Mouse (Mus musculus) urinary bladder, postnatal 36 days (tissue): ENCODE results near the gene Prdm16.

Source experiments
- DNase-seq, 2 experiments: peaks; one replicate each; pipeline ENCODE4 v3.0.0; 2022; ENCODE audit warnings: low spot score in 2 of 2, mixed read lengths in 1 of 2

Prdm16 gene

DNA sequence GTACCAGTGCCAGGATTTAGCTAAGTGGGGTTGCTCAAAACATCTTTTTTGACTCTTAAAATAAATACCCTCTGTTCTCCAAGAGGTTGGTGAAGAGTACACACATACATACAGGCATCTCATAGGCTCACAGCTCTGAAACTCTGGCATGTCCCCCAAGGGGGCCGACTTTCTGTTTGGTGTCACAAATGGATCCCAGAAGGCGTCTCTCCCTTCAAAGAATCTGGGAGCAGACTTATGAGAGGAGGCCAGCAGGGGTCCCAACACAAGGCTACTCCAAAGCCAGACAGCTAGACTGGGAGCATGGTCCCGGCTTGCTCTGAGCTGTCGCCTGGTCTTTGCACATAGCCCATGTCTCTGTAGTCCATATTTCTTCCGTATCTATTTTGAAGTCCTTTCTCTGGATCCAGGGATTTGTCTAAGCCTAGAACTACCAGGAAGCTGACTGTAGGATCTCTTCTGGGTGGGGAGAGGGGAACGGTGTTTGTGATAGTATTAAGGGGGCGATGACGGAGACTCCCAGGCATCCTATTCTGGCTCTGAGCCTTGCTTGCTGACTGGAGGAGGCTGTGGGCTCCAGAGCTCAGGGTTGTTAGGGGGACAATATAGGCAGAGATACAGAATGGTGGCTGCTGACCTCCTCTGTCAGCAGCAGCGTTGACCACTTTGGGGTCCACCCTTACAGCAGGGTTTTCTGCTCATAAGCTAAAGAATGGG, 156.0 kb downstream of the Prdm16 start:
- no peak for DNase-seq

DNA sequence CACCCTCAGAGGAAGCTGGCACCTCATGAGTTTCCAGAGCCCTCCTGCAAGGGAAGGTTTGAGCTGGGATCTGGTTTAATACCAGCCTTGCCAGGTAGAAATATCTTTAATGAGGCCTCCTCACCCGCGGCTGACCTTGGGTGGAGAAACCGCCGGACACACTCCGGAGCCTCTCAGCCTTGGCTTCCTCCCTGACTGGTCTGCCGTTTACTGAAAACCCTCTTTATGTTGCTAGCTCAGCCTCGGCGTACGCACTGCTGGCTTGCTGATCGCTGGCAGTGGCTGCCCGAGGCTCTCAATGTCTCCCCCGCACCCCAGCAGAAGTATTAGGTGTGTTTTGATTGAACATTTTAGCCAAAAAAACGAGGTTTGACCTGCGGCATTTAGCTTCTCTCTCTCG, 156.5 kb downstream of the Prdm16 start:
- no peak for DNase-seq

DNA sequence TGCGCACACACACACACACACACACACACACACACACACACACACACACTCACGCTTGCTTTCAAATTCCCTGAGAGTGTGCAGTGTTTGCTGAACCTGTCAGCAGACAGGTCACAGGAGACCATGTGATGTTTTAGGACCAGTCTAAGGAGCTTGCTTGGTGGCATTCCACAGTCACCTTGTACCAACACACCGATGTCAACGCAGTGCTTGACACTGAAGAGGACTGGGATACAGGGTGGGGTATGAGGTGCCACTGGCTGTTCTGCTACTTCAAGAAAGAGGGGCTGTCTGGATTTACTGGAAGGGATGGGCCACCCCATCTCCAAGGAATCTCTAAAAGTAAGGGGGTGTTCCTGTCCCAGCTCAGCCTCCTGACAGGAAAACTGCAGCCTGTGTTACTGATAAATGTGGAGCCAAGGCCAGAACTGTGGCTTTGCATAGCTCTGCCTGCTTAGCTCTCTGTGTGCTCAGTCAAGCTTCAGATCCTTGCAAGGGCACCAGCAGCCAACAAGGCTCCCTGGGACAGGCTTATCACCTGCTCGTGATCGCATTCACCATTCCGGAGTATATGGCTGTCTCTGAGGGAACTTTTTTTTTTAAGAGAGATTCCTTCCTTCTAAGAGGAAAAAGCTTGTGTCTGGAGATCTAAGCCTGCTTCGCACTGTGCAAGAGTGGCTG, 157.6 kb downstream of the Prdm16 start:
- DNase-seq, result peak; percentile 26 to 33

DNA sequence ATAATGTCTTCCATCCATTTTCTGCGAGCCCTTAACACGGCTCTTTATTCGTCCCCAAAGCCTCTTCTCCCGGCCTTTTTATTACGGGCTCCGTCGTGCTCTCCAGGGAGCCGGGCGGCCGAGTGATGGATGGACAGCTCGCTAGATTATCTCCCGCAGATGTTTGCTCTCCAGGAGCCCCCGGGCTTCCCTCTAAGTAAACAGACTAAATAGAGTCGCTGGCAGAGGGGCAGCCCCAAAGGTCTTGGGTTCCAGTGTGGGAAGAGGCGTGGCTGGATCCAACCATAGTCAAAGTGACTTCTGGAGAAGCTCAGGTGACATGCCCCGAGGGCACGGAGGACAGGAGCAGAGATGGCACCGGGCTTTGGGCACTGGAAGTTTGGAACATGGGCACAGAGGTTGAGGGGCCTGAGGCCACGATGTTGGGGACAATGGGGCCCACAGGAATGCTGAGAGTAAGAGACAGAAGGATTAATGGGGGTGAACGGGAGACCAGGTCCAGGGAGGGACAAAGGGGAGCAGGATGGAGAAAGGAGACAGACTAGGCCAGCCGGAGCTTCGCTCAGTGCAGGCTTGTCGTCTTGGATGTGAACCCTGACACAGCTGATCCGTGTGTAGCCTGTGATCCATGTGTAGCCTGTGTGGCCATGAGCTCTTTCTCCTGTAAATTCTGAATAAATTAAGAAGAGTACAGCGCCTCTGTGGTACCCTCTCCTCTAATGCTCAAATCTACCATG, 162.9 kb downstream of the Prdm16 start:
- DNase-seq, result no peak

DNA sequence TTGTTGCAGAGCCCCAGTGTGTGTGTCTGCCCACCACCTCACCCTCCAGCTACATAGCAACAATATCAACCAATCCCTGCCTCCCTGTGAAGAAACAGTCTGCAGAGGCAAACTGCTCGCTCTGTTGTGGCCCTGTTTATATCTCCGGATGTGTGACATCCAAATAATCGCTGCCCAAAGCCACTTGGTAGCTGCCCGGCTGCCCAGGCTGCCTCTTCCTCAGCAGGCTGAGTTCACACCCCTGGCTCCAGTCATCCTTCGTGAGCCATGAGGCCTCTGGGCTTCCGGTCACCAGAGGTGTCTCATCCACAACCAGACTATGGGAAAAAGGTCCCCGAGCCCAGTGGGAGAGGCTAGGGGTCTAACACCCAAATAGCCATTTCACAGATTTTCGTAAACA, 164.1 kb downstream of the Prdm16 start:
- no peak for DNase-seq

DNA sequence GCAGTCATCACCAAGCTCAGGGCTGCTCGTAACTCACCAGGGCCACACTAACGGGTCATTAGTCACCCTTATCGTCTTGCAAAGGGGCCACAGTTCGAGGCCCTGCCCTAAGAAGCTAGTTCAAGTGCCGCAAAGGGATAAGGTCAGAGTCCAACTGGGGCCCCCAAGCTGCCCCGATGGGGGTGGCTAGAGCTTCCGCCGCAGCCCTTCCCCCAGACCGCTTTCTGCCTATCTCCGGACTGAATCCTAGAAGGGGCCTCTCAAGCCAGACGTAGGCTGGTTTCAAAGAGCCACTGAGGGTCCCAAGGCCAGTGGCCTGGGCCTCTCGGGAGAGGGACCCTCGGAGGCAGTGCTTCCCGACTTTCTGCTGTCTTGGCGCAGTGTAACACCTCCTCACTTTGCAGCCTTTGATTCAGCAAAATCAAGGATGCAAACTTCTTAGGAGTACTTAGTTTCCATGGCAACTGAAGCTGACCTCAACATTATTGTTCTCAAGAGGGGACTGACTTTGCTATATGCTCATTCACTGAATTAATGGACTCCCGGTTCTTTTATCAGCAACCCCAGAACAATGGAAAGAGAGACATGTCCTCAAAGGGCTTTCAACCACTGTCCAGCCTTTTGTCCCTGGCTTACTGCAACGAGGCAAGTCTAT, 165.1 kb downstream of the Prdm16 start:
- no peak for DNase-seq

DNA sequence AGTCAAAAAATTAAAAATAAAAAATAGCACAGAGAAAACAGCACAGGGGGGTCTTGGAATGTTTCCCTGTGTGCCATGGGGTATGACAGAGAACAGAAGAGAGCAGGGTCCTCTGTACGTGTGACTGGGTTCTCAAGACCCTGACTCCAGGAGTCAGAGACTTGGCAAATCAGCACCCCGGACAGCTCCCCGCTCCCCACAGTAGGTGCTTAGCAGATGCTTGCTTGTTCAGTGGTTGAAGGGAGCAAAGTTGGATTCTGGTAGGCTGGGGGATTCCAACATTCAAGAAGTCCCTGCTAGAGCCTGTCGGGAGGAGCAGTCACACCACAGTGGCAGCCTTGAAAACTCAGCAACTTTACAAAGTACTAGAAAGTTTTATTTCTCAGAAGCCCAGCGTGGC, 170.4 kb downstream of the Prdm16 start:
- DNase-seq, result no peak

DNA sequence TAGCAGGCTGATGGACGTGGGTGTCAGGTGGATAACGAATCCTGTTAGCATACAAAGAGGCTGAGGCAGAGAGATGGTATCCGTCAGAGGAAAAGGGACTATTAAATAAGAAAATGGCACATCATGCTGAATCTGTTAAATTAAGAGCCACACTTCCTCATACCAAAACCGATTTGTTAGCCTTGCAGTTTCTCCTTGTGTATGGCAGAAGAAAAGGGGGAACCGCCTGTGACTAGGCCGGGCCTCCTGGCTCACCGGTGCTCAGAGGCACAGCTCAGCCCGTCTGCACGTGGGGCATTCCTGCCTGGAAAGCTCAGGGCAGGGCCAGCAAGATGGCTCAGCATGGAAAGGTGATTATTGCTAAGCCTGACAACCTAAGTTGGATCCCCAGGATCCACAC, 171.6 kb downstream of the Prdm16 start:
- no peak for DNase-seq

DNA sequence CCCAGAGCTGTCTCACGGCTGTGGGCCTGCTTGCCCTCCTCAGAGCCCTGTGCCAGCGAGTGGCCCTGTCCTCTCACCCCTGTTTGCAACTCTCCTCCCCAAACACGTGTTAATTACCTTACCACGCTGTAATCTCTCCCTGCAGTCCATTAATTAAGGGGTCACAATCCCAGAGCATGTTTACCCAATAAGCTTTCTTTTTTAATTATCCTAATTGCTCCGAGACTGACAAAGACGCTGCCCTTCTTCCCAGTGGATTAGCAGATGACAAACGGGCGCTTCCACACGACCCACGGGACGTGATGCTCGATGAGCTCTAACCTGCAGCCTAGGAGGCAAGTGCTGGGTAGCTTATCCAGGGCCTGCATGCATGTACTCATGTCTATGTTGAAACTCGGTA, 176.7 kb downstream of the Prdm16 start:
- no peak for DNase-seq

DNA sequence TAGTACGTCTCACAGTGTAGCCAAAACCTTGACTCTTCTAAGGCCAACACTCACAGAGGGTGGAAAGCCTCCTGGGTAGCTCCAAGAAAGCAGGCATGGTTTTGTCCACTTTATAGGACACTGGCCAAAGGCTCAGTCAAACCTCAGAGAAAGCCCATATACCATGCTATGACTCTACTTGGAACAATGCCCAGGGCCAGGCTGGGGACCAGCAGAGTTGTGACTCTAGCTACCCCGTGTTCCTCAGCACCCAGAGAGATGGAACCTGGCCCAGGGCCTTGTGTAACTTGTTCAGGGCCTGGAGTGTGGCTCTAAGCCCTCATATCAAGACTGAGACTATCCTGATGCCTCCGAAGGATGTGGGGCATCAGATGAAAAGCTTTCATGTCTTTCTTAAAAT, 178.9 kb downstream of the Prdm16 start:
- DNase-seq, result peak in 1 of 2 experiments; percentile 16

DNA sequence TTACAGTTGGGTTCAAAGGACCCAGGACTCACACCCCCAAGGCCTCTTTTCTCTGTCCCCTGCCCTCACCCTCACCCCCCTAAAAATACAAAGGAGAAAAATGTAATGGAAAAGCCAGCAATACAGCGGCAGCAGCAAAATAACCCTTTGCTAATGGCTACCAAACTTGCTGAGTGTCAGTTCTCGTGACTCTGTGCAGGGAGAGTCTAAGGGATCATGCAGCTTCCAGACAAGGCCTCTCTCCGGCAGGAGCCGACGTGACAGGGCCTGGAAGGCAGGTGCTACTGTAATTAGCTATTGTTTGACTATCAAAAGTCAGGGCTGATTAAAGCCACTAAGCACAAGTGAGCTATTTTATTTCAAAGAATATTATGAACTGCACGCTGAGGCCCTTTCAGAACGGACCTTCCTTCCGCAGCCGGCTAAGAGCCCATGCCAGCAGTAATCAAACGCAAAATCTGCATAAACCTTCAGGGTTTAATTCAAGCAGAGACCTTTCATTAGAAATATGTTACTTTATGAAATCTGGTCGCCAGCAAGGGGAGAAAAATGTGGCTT, 180.3 kb downstream of the Prdm16 start:
- no peak for DNase-seq

DNA sequence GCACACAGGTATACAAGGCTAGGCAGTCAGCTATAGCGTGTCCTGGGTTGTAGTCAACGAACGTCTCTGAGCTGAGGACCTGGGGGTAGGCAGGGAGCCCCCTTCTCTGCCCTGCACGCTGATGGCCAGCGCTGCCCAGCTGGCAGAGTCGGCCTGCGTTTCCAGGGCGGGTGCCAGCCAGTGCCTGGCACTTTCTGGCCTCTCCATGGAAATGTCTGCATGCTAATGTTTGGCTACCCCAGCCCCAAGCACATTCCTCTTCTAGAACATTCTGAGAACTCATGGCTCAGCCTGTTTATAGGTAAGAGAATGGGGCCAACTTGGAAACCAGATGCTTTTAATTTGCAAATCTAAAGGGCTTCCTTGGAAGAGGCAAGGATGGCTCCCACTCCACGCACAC, 186.2 kb downstream of the Prdm16 start:
- DNase-seq, result no peak

DNA sequence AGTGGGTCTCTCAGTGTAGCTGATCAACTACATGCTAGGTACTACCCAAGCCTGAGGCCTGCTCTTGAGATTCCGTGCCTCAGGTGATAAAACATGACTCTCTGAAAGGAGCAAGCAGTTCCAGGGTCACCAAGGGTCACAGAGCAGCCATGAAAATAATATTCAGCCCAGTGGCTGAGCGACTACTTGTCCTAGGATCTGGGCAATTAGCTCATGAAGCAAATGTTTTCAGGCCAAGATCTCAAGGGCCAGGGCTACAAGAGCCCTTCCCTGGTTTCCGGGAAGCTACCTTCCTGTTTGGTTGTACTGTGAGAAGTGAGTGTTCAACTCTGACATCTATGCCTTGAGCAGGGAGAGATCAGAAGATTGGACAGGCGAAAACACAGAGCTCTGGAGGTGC, 186.6 kb downstream of the Prdm16 start:
- DNase-seq, result no peak

DNA sequence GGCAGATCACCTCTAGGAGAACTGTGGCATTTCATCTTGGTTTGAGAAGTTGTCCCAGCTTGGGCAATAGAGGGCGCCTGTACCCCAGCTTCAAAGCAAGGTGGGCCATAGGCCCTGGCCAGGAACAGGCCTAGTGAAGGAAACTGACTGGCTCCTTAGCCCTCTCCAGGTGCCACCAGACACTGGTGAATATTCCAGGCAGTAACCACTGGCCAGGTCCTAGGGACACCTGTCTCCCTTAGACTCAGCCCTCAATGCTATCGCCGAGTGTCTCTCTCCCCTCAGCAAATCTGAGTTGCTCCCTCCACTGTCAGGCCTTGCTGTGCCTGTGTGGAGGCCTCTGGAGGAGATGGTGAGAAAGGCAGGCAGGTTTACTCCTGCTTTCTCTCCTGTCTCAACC, 187.3 kb downstream of the Prdm16 start:
- peak; percentile 42 to 50 for DNase-seq

DNA sequence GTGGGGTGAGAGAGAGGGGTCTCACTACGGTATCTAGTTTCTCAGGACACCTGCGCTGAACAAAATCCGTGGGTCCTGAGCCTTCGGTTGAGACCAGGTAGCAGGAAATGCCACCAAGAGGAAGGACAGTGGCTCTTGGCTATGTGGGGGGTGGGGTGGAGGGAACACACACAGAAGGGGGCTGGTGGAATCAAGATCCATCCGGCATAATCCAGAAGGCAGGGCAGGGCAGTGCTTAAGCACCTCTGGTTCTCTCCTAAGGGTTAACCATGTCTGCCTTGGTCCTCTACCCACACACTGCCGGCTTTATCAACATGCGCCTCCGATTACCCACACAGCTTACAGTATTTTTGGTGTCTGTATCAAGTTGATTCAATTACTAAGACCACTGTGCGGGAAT, 191.0 kb downstream of the Prdm16 start:
- DNase-seq, result no peak

DNA sequence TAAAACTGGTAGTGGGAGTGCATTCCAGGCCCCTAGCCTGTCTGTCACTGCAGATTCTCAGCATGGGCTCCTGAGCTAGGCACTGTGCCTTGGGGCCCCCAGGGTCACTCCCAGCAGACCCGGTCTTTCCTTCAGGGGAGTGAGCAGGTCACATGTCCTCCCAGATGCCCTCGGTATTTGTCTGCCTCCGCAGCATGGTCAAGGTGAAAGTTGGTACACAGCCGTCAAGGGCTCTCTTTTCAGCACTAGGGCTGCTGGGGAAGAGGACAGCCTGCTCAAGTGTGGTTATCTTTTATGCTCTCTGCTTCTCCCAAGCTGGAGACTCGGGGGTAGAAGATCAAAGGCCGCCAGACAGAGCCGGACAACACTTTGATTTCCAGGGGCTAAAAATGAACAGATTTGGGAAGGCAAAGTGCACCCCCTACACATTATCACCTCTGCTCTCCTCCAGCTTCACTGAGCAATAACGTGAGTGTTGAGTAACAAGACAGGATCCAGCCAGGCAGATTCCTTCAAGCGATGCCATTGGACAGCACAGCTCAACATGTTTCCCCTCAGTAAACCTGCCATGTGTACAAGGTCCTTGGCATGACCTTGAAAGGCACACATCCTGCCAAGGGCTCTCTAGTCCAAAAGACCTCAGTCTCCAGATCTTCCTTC, 193.9 kb downstream of the Prdm16 start:
- no peak for DNase-seq

DNA sequence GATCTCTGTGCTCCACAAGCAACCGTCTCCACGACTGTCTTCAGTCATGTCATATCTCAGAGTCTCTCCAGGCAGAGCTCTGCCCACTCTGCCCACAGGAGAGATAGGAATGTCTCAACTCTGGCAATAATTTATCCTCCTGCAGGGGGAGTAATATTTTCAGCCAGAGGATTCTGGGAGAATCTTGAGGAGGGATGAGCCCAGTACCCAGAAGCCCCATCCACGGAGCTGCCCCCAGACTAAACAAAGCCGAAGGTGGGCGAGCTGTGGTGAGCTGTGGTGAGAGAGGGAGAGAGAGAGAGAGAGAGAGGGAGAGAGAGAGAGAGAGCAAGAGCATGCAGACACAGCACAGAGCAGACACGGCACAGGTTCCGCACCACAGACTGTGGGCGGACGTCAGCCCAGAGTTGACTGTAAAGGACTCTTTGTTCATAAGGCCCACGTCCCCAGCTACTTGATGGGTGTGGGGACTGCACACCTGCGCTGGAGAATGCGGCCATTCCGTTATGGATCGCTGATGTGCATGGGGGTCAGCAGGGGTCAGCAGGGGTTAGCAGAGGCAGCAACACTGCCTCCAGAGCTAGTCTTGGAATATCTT, 197.1 kb downstream of the Prdm16 start:
- no peak for DNase-seq

DNA sequence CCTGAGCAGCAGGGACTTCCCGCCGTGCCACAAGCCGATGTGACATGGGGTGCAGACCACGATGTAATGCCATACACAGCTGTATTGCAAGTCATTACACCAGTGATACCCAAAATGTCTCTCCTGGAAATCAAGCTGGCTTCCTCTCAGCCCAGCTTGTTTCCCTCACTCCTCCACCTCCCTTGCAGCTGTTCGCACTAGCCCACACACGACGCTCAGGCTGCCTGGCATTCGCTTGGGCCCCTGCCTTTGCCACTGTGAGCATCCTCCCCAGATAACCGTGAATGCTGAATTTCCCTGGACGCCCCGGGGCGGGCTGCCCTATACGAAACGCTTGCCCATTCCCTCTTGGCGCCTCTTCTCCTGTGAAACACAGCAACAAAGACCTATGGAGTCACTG, 198.1 kb downstream of the Prdm16 start:
- no peak for DNase-seq

DNA sequence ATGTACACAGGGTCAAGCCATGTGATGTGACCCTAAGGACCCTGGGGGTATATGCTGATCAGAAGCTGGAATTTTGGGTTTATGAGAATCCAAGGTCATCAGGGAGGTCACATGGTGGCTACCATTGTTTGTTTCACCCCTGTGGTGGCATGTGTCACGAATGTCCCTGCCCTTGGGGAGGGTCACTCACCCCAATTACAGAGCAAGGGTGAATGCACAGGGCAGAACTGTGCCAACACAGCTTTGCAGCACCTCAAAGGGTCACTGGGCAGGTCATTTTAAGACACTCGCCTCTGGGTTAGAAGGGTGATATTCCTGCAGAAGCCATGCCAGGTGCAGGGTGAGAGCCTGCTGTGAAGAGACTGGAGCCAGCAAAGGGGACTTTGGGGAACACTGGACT, 206.9 kb downstream of the Prdm16 start:
- no peak for DNase-seq

DNA sequence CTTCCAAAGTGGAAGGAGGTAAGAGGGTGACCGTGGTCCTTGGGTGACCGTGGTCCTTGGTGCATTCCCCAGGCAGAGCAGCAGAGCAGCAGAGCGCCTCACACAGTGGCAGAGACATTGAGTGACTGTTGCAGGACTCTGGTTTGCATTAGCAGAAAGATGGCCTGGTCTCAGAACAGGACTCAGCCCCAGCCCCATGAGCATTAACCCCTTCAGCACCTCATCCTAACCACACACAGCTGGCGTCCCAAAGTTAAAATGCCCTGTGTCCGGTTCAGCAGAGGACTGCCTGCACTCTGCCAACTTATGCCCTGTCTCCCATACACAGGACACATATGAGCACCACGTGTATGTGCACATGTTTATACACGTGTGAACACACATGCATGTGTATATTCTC, 209.8 kb downstream of the Prdm16 start:
- no peak for DNase-seq

DNA sequence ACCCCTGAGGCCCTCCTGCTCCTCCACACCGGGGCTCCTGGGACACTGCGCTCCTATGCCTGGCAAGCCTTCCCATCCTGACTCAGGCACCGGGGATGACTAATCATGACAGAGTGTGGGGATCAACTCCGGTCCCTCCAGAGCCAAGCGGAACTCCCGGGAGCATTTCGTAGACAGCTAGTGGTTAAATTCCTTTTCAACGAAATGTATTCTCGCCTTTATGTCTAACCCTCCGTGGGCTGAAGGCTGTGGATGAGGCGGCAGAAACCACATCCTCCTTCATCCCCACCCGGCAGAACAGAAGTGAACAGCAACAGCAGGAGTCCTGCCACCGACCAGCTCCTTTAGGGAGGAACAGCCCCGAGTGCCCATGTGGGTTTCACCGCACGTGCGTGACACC, 211.4 kb downstream of the Prdm16 start:
- peak in 1 of 2 experiments; percentile 9 for DNase-seq
